Mouse (Mus musculus): ENCODE data around the gene Adat2.

The Adat2 gene

GRCm38 (mm10) chr10:13596866-13597265 lies 44.2 kb downstream of the Adat2 start:
- DNase-seq: no peak

GRCm38 (mm10) chr10:13597491-13597890 lies 44.8 kb downstream of the Adat2 start:
- no peak for DNase-seq

GRCm38 (mm10) chr10:13600926-13601325 lies 48.2 kb downstream of the Adat2 start:
- DNase-seq: no peak

Data from right cerebral cortex, postnatal 4 days (tissue).